Mouse (Mus musculus) embryonic facial prominence, embryonic 14.5 days (tissue): ENCODE measurements around the gene Gpc5. TPM values are rescaled to one million over a fixed set of nuclear protein-coding genes. Genes with fewer than 3 reads are reported as not detected.

ENCODE experiments used
- ATAC-seq: fragments of 200-750 bp; cut with Nextera tagmentation; 2 replicates; pipeline ENCODE4 v1.8.0; 2017; ENCODE audit warnings: low read depth, moderate number of reproducible peaks, moderate TSS enrichment
- DNase-seq: peaks from one replicate; pipeline ENCODE4 v3.0.0-alpha.2; 2015; ENCODE audit warnings: low spot score
- H3K27ac ChIP-seq: fragments of 300-500 bp; sonication (generic); replicated peaks from 2 replicates; pipeline ENCODE4 v1.5.1; 2014; ENCODE audit warnings: low read depth, mild to moderate bottlenecking, low read length, moderate library complexity
- H3K27me3 ChIP-seq: fragments of 300-500 bp; sonication (generic); replicated peaks from 2 replicates; pipeline ENCODE4 v1.6.1; 2014; ENCODE audit warnings: low read length; ENCODE audit not compliant: control insufficient read depth, insufficient read depth
- H3K36me3 ChIP-seq: fragments of 300-500 bp; sonication (generic); 2 replicates; pipeline ENCODE4 v1.6.1; 2014; ENCODE audit warnings: low read length, mixed read lengths; ENCODE audit not compliant: control insufficient read depth, insufficient read depth
- H3K4me1 ChIP-seq: fragments of 300-500 bp; sonication (generic); 2 replicates; pipeline ENCODE4 v1.6.1; 2014; ENCODE audit warnings: antibody characterized with exemption, low read length; ENCODE audit not compliant: control insufficient read depth, insufficient read depth
- H3K4me2 ChIP-seq: fragments of 300-500 bp; sonication (generic); 2 replicates; pipeline ENCODE4 v1.6.1; 2014; ENCODE audit warnings: low read depth, mild to moderate bottlenecking, low read length, moderate library complexity, mixed read lengths
- H3K4me3 ChIP-seq: fragments of 300-500 bp; sonication (generic); 2 replicates; pipeline ENCODE4 v1.5.1; 2014; ENCODE audit warnings: low read depth, mild to moderate bottlenecking, low read length
- H3K9ac ChIP-seq: fragments of 300-500 bp; sonication (generic); 2 replicates; pipeline ENCODE4 v1.6.1; 2014; ENCODE audit warnings: low read depth, mild to moderate bottlenecking, low read length, moderate library complexity, mixed read lengths
- H3K9me3 ChIP-seq: fragments of 300-500 bp; sonication (generic); 2 replicates; pipeline ENCODE4 v1.6.1; 2016; ENCODE audit warnings: low read length; ENCODE audit not compliant: control insufficient read depth
- WGBS: fragments of 180-500 bp; shearing (Covaris S2); extraction: QIAGEN DNeasy Blood & Tissue Kit; methylation state at CpG from one replicate; pipeline ENCODE4 v1.1.7; 2014; 5-methylcytosine and 5-hydroxymethylcytosine counted together
- polyA plus RNA-seq: library from polyadenylated mRNA; unstranded; fragments of >200 nt; fragmentation: Nextera tagmentation; extraction: Ambion mirVana; gene quantifications from 2 replicates; pipeline ENCODE4 v1.2.1, GENCODE M21; 2014

The Gpc5 gene
- polyA plus RNA-seq, 1 experiment from 2014 or later: 0.31 TPM

DNA sequence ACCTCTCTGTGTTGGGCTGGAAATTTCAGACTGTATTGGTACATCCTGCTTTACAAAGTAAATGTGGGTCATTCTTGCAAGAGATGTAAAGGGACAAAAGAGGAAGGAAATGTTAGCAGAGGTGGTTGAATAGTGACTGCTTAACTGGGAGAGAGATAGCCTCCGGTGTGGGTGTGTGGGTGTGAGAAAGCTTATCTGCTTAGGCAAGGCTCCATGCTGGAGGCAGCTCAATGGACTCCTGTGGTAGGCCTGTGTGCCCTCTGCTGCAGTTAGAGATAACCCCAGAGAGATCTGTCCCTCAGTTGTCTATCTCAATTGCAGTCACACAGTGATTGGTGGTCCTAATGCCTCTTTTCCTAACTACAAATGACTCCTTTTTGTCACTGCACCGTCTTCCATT is 887.2 kb downstream of the Gpc5 start:
- no peak overlapping the region for H3K9ac ChIP-seq
- H3K27ac ChIP-seq: no peak overlapping the region
- no peak overlapping the region for H3K4me2 ChIP-seq
- WGBS: 73% methylated on average over 2 of the region's 2 CpGs
- no peaks in the 10 kb centered on the region for H3K36me3 ChIP-seq
- no peaks in the 10 kb centered on the region for H3K4me1 ChIP-seq
- H3K9me3 ChIP-seq: no peaks in the 10 kb centered on the region
- ATAC-seq: no peak
- H3K27me3 ChIP-seq: no peaks in the 10 kb centered on the region
- no peak overlapping the region for H3K4me3 ChIP-seq
- no peak for DNase-seq

DNA sequence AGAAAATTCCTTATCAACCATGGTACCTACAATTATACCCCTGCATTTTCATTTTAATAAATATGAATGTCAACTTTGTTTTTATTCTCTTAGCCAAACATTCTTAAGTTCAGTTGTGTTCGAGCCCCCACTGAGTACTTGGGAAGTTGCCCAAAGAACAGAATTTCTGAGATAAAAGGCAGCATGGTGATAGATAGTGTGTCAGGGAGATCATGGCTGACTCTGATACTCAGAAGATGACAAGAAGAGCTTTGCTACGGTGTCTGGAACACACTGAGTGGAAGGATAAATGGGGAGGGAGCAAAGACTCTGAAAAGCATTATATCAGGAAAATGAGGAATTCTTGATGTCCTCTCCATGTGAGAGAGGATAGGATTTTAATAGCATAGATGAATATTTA is 898.7 kb downstream of the Gpc5 start:
- ATAC-seq: no peak
- DNase-seq: no peak
- Histone ChIP-seq H3K36me3 (no peaks in the 10 kb centered on the region), H3K27ac (no peak overlapping the region), H3K9me3 (no peaks in the 10 kb centered on the region), H3K4me2 (no peak overlapping the region), H3K9ac (no peak overlapping the region), H3K4me1 (no peaks in the 10 kb centered on the region), H3K27me3 (no peaks in the 10 kb centered on the region), H3K4me3 (no peak overlapping the region)
- 69% methylated on average over 2 of the region's 2 CpGs for WGBS

- 32% methylated on average over 5 of the region's 5 CpGs for WGBS
- no peaks in the 10 kb centered on the region for H3K27me3 ChIP-seq
- no peaks in the 10 kb centered on the region for H3K36me3 ChIP-seq
- H3K4me2 ChIP-seq: no peak overlapping the region
- ATAC-seq (no peak), DNase-seq (peak; percentile 16)
- no peaks in the 10 kb centered on the region for H3K4me1 ChIP-seq
- no peaks in the 10 kb centered on the region for H3K9me3 ChIP-seq
- H3K27ac ChIP-seq: no peak overlapping the region
- no peak overlapping the region for H3K4me3 ChIP-seq
- H3K9ac ChIP-seq: no peak overlapping the region
Observed at GRCm38 (mm10) chr14:115993520-115994106, 901.6 kb downstream of the Gpc5 start.

DNA sequence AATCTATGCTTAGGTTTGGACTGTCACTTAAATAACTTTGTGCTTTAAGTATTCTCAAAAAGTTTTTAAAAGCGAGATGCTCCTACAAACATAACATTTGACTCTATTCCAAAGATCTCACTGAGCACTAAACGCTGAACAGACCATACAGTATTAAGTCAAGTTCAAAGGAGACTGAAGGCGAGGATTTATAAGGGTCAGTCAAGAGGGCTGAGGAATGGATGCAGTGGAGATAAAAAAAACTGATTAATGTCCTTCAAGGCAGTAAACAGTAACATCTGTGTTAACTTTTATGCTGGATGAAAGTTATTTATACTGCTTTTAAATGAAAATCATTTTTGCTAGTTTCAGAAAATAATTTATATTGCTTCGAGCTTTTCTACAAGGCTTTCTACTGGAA is 906.9 kb downstream of the Gpc5 start:
- ATAC-seq (no peak), DNase-seq (no peak)
- Histone ChIP-seq H3K4me1 (no peaks in the 10 kb centered on the region), H3K36me3 (no peaks in the 10 kb centered on the region), H3K27me3 (no peaks in the 10 kb centered on the region), H3K9me3 (no peaks in the 10 kb centered on the region), H3K9ac (no peak overlapping the region), H3K4me2 (no peak overlapping the region), H3K27ac (no peak overlapping the region), H3K4me3 (no peak overlapping the region)
- 57% methylated on average over 4 of the region's 4 CpGs for WGBS

GRCm38 (mm10) chr14:116087010-116087409 is 995.0 kb downstream of the Gpc5 start:
- no peak for ATAC-seq
- WGBS: 75% methylated on average over 4 of the region's 4 CpGs
- no peak overlapping the region for H3K9ac ChIP-seq
- H3K27ac ChIP-seq: no peak overlapping the region
- H3K4me2 ChIP-seq: no peak overlapping the region
- H3K27me3 ChIP-seq: no peaks in the 10 kb centered on the region
- DNase-seq: no peak
- H3K4me1 ChIP-seq: no peaks in the 10 kb centered on the region
- no peaks in the 10 kb centered on the region for H3K9me3 ChIP-seq
- H3K4me3 ChIP-seq: no peak overlapping the region
- no peaks in the 10 kb centered on the region for H3K36me3 ChIP-seq

DNA sequence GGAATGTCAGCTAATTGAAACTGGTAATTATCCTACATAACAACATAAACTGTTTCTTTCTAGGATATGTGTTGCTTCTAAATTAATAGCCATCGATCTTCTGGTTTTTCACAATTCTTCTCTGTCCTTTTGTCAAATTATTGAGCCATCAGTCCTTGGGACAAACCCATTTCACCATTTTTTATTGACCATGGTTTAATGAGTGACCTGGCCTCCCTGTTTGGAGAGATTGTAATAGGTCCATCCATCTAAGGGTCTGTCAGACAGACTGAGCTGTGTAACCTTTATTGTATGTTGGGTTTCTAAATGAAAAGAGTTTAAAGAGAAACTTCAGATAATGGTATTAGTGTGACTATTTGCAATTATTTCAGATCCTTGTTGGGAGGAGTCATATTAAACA is 1035.9 kb downstream of the Gpc5 start:
- Histone ChIP-seq H3K9me3 (no peaks in the 10 kb centered on the region), H3K4me2 (no peak overlapping the region), H3K9ac (no peak overlapping the region), H3K27me3 (no peaks in the 10 kb centered on the region), H3K27ac (no peak overlapping the region), H3K36me3 (no peaks in the 10 kb centered on the region), H3K4me3 (no peak overlapping the region), H3K4me1 (no peaks in the 10 kb centered on the region)
- ATAC-seq (no peak), DNase-seq (no peak)
- 77% methylated on average over 1 of the region's 1 CpGs for WGBS

- no peak overlapping the region for H3K4me3 ChIP-seq
- H3K4me1 ChIP-seq: no peaks in the 10 kb centered on the region
- WGBS: 65% methylated on average over 5 of the region's 5 CpGs
- no peaks in the 10 kb centered on the region for H3K36me3 ChIP-seq
- no peak overlapping the region for H3K27ac ChIP-seq
- ATAC-seq: no peak
- H3K9me3 ChIP-seq: no peaks in the 10 kb centered on the region
- H3K9ac ChIP-seq: no peak overlapping the region
- no peak for DNase-seq
- no peaks in the 10 kb centered on the region for H3K27me3 ChIP-seq
- H3K4me2 ChIP-seq: no peak overlapping the region
Observed at GRCm38 (mm10) chr14:116137330-116137729, 1045.3 kb downstream of the Gpc5 start.

GRCm38 (mm10) chr14:116137772-116138171 is 1045.8 kb downstream of the Gpc5 start:
- H3K36me3 ChIP-seq: no peaks in the 10 kb centered on the region
- ATAC-seq (no peak), DNase-seq (no peak)
- no peak overlapping the region for H3K4me3 ChIP-seq
- H3K9me3 ChIP-seq: no peaks in the 10 kb centered on the region
- no peak overlapping the region for H3K9ac ChIP-seq
- WGBS: 74% methylated on average over 1 of the region's 1 CpGs
- H3K27me3 ChIP-seq: no peaks in the 10 kb centered on the region
- no peaks in the 10 kb centered on the region for H3K4me1 ChIP-seq
- no peak overlapping the region for H3K4me2 ChIP-seq
- H3K27ac ChIP-seq: no peak overlapping the region

GRCm38 (mm10) chr14:116162586-116162985 is 1070.6 kb downstream of the Gpc5 start:
- no peaks in the 10 kb centered on the region for H3K9me3 ChIP-seq
- H3K36me3 ChIP-seq: no peaks in the 10 kb centered on the region
- no peaks in the 10 kb centered on the region for H3K27me3 ChIP-seq
- no peak overlapping the region for H3K9ac ChIP-seq
- H3K4me1 ChIP-seq: no peaks in the 10 kb centered on the region
- 72% methylated on average over 2 of the region's 2 CpGs for WGBS
- ATAC-seq: no peak
- DNase-seq: no peak
- H3K4me3 ChIP-seq: no peak overlapping the region
- H3K27ac ChIP-seq: no peak overlapping the region
- no peak overlapping the region for H3K4me2 ChIP-seq
